Mouse (Mus musculus) cerebellum, adult 2 months (tissue): ENCODE measurements around the gene Wbp2. TPM values are rescaled to one million over a fixed set of nuclear protein-coding genes. Genes with fewer than 3 reads are reported as not detected.

Source experiments
- DNase-seq, 2 experiments: peaks; one replicate each; pipeline ENCODE4 v3.0.0; 2021
- H3K27ac ChIP-seq: fragments of 200-500 bp; 2 replicates; pipeline ENCODE4 v1.5.1; 2012; ENCODE audit warnings: low read length, control low read depth, inconsistent platforms; ENCODE audit not compliant: insufficient read depth
- H3K27me3 ChIP-seq: fragments of 200-500 bp; 2 replicates; pipeline ENCODE4 v1.6.1; 2012; ENCODE audit warnings: inconsistent platforms, mild to moderate bottlenecking, low read length, moderate library complexity; ENCODE audit not compliant: control insufficient read depth, insufficient read depth
- H3K4me1 ChIP-seq: fragments of 200-500 bp; 2 replicates; pipeline ENCODE4 v1.6.1; 2011; ENCODE audit warnings: low read length; ENCODE audit not compliant: control insufficient read depth, insufficient read depth
- H3K4me3 ChIP-seq: fragments of 200-500 bp; replicated peaks from 2 replicates; pipeline ENCODE3; 2011; ENCODE audit warnings: mild to moderate bottlenecking, low read depth, low read length, control low read depth; ENCODE audit not compliant: insufficient read depth
- CTCF ChIP-seq: fragments of 200-500 bp; IDR thresholded peaks from 2 replicates; pipeline ENCODE4 v1.5.1; 2011; ENCODE audit warnings: low read depth, mild to moderate bottlenecking, control low read depth, low read length, moderate library complexity, borderline replicate concordance; ENCODE audit not compliant: insufficient read depth
- POLR2A ChIP-seq: fragments of 200-500 bp; IDR thresholded peaks from 2 replicates; pipeline ENCODE4 v1.6.1; 2011; ENCODE audit warnings: low read length, control low read depth, borderline replicate concordance; ENCODE audit not compliant: insufficient read depth
- WGBS: fragments of 180-500 bp; shearing (Covaris S2); methylation state at CpG from one replicate; pipeline ENCODE4 v1.1.7; 2018; 5-methylcytosine and 5-hydroxymethylcytosine counted together
- polyA plus RNA-seq: library from polyadenylated mRNA; depleted of rRNA; stranded (reverse); fragments of >200 nt; gene quantifications from 2 replicates; pipeline ENCODE4 v1.2.3, GENCODE M21; 2012

Wbp2 gene
- polyA plus RNA-seq, 1 experiment = 509 TPM

GRCm38 (mm10) chr11:116081081-116081480 is 5.7 kb downstream of the Wbp2 start:
- DNase-seq = peak; percentile 73 to 76
- Histone ChIP-seq H3K27ac (no peak overlapping the region), H3K4me1 (peaks cover 68% of the 10 kb centered on the region), H3K4me3 (no peak overlapping the region), H3K27me3 (no peaks in the 10 kb centered on the region)
- WGBS = 49% methylated on average over 6 of the region's 6 CpGs
- TF ChIP-seq POLR2A = no peak
- TF ChIP-seq CTCF = peak; percentile 51; the same call in 1 of the 2 replicates

GRCm38 (mm10) chr11:116079511-116079910 is 7.3 kb downstream of the Wbp2 start:
- peaks cover 64% of the 10 kb centered on the region for H3K4me1 ChIP-seq
- no peaks in the 10 kb centered on the region for H3K27me3 ChIP-seq
- DNase-seq = peak; percentile 74 to 85
- WGBS = 18% methylated on average over 10 of the region's 10 CpGs
- TF ChIP-seq POLR2A = no peak
- TF ChIP-seq CTCF = no peak
- H3K4me3 ChIP-seq = no peak overlapping the region
- H3K27ac ChIP-seq = peak overlapping the region; percentile 53

GRCm38 (mm10) chr11:116078676-116079320 is 8.0 kb downstream of the Wbp2 start:
- TF ChIP-seq CTCF = no peak
- no peak for TF ChIP-seq POLR2A
- Histone ChIP-seq H3K27ac (peak overlapping the region; percentile 53), H3K4me1 (peaks cover 61% of the 10 kb centered on the region), H3K27me3 (no peaks in the 10 kb centered on the region), H3K4me3 (no peak overlapping the region)
- 26% methylated on average over 10 of the region's 10 CpGs for WGBS
- peak in 1 of 2 experiments; percentile 55 for DNase-seq

- 5% methylated on average over 16 of the region's 16 CpGs for WGBS
- Histone ChIP-seq H3K4me1 (peaks cover 58% of the 10 kb centered on the region), H3K27me3 (no peaks in the 10 kb centered on the region), H3K4me3 (no peak overlapping the region), H3K27ac (peak overlapping the region; percentile 4)
- peak in 1 of 2 experiments; percentile 49 for DNase-seq
- no peak for TF ChIP-seq POLR2A
- TF ChIP-seq CTCF = no peak
Observed at GRCm38 (mm10) chr11:116078221-116078620, 8.6 kb downstream of the Wbp2 start.

GRCm38 (mm10) chr11:116077446-116078204 is 9.2 kb downstream of the Wbp2 start, which contains the start of gene Unc13d:
Unc13d (minus strand) TSS chr11:116077961.
- H3K27ac ChIP-seq = peak within 1 kb of the TSS; percentile 53
- H3K4me1 ChIP-seq = peaks cover 57% of the 10 kb centered on the region
- H3K27me3 ChIP-seq = no peaks in the 10 kb centered on the region
- 39% methylated on average over 22 of the region's 22 CpGs for WGBS
- no peak for TF ChIP-seq POLR2A
- no peak for TF ChIP-seq CTCF
- peak in 1 of 2 experiments; percentile 53 for DNase-seq
- H3K4me3 ChIP-seq = no peak within 1 kb of the TSS

GRCm38 (mm10) chr11:116076836-116077235 is 10.0 kb downstream of the Wbp2 start:
- H3K27me3 ChIP-seq = no peaks in the 10 kb centered on the region
- peaks cover 54% of the 10 kb centered on the region for H3K4me1 ChIP-seq
- WGBS = 80% methylated on average over 7 of the region's 7 CpGs
- DNase-seq = peak in 1 of 2 experiments; percentile 15
- no peak for TF ChIP-seq POLR2A
- TF ChIP-seq CTCF = no peak
- H3K4me3 ChIP-seq = no peak overlapping the region
- peak overlapping the region; percentile 4; the same call in 1 of the 2 replicates for H3K27ac ChIP-seq

- TF ChIP-seq CTCF = no peak
- TF ChIP-seq POLR2A = no peak
- peaks cover 51% of the 10 kb centered on the region for H3K4me1 ChIP-seq
- no peak overlapping the region for H3K27ac ChIP-seq
- 83% methylated on average over 7 of the region's 7 CpGs for WGBS
- DNase-seq = no peak
- no peaks in the 10 kb centered on the region for H3K27me3 ChIP-seq
- H3K4me3 ChIP-seq = no peak overlapping the region
Observed at GRCm38 (mm10) chr11:116076266-116076540, 10.6 kb downstream of the Wbp2 start.

GRCm38 (mm10) chr11:116075539-116076265 is 11.1 kb downstream of the Wbp2 start:
- no peaks in the 10 kb centered on the region for H3K27me3 ChIP-seq
- DNase-seq = no peak
- H3K27ac ChIP-seq = no peak overlapping the region
- H3K4me1 ChIP-seq = peaks cover 48% of the 10 kb centered on the region
- WGBS = 72% methylated on average over 20 of the region's 20 CpGs
- TF ChIP-seq CTCF (no peak), POLR2A (no peak)
- H3K4me3 ChIP-seq = no peak overlapping the region
